In the genomic region with DNA sequence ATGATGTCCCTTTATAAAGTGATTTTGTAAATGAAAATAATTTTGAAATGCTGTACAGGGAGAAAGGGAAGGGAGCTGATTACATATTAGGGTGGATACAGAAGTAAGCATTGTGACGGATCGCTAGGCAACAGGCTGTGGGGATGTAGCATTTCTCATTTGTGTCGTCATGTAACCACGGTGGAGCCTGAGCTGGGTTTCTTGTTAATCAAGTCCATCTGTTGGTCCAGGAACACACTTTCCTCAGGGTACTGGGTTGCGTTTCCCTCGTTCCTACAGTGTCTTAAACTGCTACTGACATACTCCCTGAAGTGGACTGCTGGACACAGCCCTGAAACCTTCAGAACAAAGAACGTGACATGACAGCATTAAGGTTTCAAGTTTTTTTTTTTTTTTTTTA, we compare ENCODE assay signal across 11 mouse cellular contexts. TPM values are rescaled to one million over a fixed set of nuclear protein-coding genes. Genes with fewer than 3 reads are reported as not detected.
DNase-seq lines count a peak whose midpoint lies in the region; ATAC-seq lines count a peak whose summit lies in the region.
"Had no signal": no experiment of that assay in that cellular context is flagged by ENCODE, and none has a peak within 500 bp of the region (broad histone marks: within the 10 kb centered on the region; RNA-seq: fewer than 3 reads in every experiment).

No protein-coding gene starts in this region.

- no peak for ATAC-seq in midbrain, embryonic 11.5 days (ENCODE audit: low FRiP score)
- no peak for ATAC-seq in midbrain, embryonic 16.5 days
- ATAC-seq in activated CD4-positive, CD25-positive, alpha-beta regulatory T cell, adult 4 months = no peak

- no peak overlapping the region for H3K9ac ChIP-seq in midbrain, embryonic 11.5 days (ENCODE audit: low read length)
- H3K9ac ChIP-seq in midbrain, embryonic 16.5 days (ENCODE audit: low read depth, low read length) = no peak overlapping the region

- WGBS in midbrain, embryonic 11.5 days = 44% methylated on average over 7 of the region's 7 CpGs
- 39% methylated on average over 7 of the region's 7 CpGs for WGBS in midbrain, embryonic 16.5 days
- WGBS in limb, embryonic 10.5 days = 27% methylated on average over 7 of the region's 7 CpGs

- peak; percentile 86 for DNase-seq in midbrain, embryonic 11.5 days (ENCODE audit: low spot score, missing footprints)
- peak; percentile 35 for DNase-seq in embryo, embryonic 9.5 days (ENCODE audit: extremely low spot score)
- peak; percentile 66 for DNase-seq in limb, embryonic 10.5 days (ENCODE audit: low spot score)
- no peak for DNase-seq in gastrocnemius, adult 18-20 months (ENCODE audit: low spot score)
- DNase-seq in lung, adult 18-20 months = no peak
- DNase-seq: adrenal gland, adult 8-10 months; cerebellum, postnatal 14 days; kidney, adult 2 months; lung, adult 2 months had no signal

- peaks cover 4% of the 10 kb centered on the region; the same call in 1 of the 2 replicates for H3K36me3 ChIP-seq in midbrain, embryonic 11.5 days (ENCODE audit: control insufficient read depth, insufficient read depth, low read length)
- H3K36me3 ChIP-seq in midbrain, embryonic 16.5 days (ENCODE audit: control insufficient read depth, insufficient read depth, low read length) = peaks cover 8% of the 10 kb centered on the region; the same call in 1 of the 2 replicates
- H3K36me3 ChIP-seq in limb, embryonic 10.5 days = peaks cover 47% of the 10 kb centered on the region

- no peak overlapping the region for H3K4me3 ChIP-seq in midbrain, embryonic 11.5 days (ENCODE audit: low read depth, low read length)
- H3K4me3 ChIP-seq in midbrain, embryonic 16.5 days (ENCODE audit: low read depth, low read length) = no peak overlapping the region
- no peak overlapping the region for H3K4me3 ChIP-seq in limb, embryonic 10.5 days

- H3K4me2 ChIP-seq in midbrain, embryonic 11.5 days = no peak overlapping the region
- no peak overlapping the region for H3K4me2 ChIP-seq in midbrain, embryonic 16.5 days (ENCODE audit: low read length)

- H3K4me1 ChIP-seq in midbrain, embryonic 11.5 days (ENCODE audit: control insufficient read depth, insufficient read depth, low read length) = peaks cover 19% of the 10 kb centered on the region
- peaks cover 5% of the 10 kb centered on the region for H3K4me1 ChIP-seq in midbrain, embryonic 16.5 days (ENCODE audit: control insufficient read depth, insufficient read depth, low read length)
- H3K4me1 ChIP-seq in limb, embryonic 10.5 days = peaks cover 21% of the 10 kb centered on the region

- H3K27ac ChIP-seq in midbrain, embryonic 11.5 days (ENCODE audit: low read depth, low read length) = no peak overlapping the region
- H3K27ac ChIP-seq in midbrain, embryonic 16.5 days (ENCODE audit: low read length) = no peak overlapping the region
- H3K27ac ChIP-seq in limb, embryonic 10.5 days = no peak overlapping the region

- no peaks in the 10 kb centered on the region for H3K9me3 ChIP-seq in midbrain, embryonic 11.5 days (ENCODE audit: control insufficient read depth, low read length)
- H3K9me3 ChIP-seq in midbrain, embryonic 16.5 days (replicated peaks; ENCODE audit: control insufficient read depth, low read length, poor library complexity, severe bottlenecking) = no peaks in the 10 kb centered on the region
- H3K9me3 ChIP-seq in limb, embryonic 10.5 days (replicated peaks) = no peaks in the 10 kb centered on the region

- no peaks in the 10 kb centered on the region for H3K27me3 ChIP-seq in midbrain, embryonic 11.5 days (ENCODE audit: control insufficient read depth, insufficient read depth, low read length)
- no peaks in the 10 kb centered on the region for H3K27me3 ChIP-seq in midbrain, embryonic 16.5 days (ENCODE audit: control insufficient read depth, insufficient read depth, low read depth, low read length)
- no peaks in the 10 kb centered on the region for H3K27me3 ChIP-seq in limb, embryonic 10.5 days (ENCODE audit: low read depth, poor library complexity, severe bottlenecking)

RNA-seq across cellular contexts. Expression of a gene that starts 18.6 kb away (rescaled TPM):
- 12.7 and 13.5 TPM in 2 replicates for polyA plus RNA-seq in midbrain, embryonic 11.5 days (2014; fragmentation: Nextera tagmentation; extraction: Ambion mirVana)
- polyA plus RNA-seq in midbrain, embryonic 16.5 days (2015; fragmentation: Nextera tagmentation; extraction: Ambion mirVana) = 16.6 and 17.1 TPM in 2 replicates
- 12.6 and 15.1 TPM in 2 replicates for polyA plus RNA-seq in limb, embryonic 10.5 days (2016; fragmentation: Nextera tagmentation; extraction: Ambion mirVana)
- total RNA-seq in gastrocnemius, adult 18-20 months (2021) = 10 to 100 TPM; 12.3 to 13.2 TPM
- polyA plus RNA-seq in activated CD4-positive, CD25-positive, alpha-beta regulatory T cell, adult 4 months (2017; shearing (Covaris generic)) = 1 to 10 TPM; 1.9 to 2.6 TPM

RNA-seq across cellular contexts. Expression of a gene that starts 58.4 kb away (rescaled TPM):
- polyA plus RNA-seq in midbrain, embryonic 11.5 days (2014; fragmentation: Nextera tagmentation; extraction: Ambion mirVana) = 26.8 and 28.5 TPM in 2 replicates
- polyA plus RNA-seq in midbrain, embryonic 16.5 days (2015; fragmentation: Nextera tagmentation; extraction: Ambion mirVana) = 4.4 and 4.5 TPM in 2 replicates
- 40.8 and 45.1 TPM in 2 replicates for polyA plus RNA-seq in limb, embryonic 10.5 days (2016; fragmentation: Nextera tagmentation; extraction: Ambion mirVana)
- under 1 TPM; 0.76 to 0.80 TPM for total RNA-seq in gastrocnemius, adult 18-20 months (2021)
- 10 to 100 TPM in 1 of 2 experiments, 1 to 10 TPM in 1; 7.4 to 10.6 TPM for polyA plus RNA-seq in activated CD4-positive, CD25-positive, alpha-beta regulatory T cell, adult 4 months (2017; shearing (Covaris generic))

RNA-seq across cellular contexts. Expression of a gene that starts 58.6 kb away (rescaled TPM):
- 21.0 and 25.0 TPM in 2 replicates for polyA plus RNA-seq in midbrain, embryonic 11.5 days (2014; fragmentation: Nextera tagmentation; extraction: Ambion mirVana)
- polyA plus RNA-seq in midbrain, embryonic 16.5 days (2015; fragmentation: Nextera tagmentation; extraction: Ambion mirVana) = 7.7 and 8.7 TPM in 2 replicates
- 27.3 and 33.6 TPM in 2 replicates for polyA plus RNA-seq in limb, embryonic 10.5 days (2016; fragmentation: Nextera tagmentation; extraction: Ambion mirVana)
- 10 to 100 TPM; 11.8 to 15.6 TPM for total RNA-seq in gastrocnemius, adult 18-20 months (2021)
- 10 to 100 TPM; 54.5 to 54.9 TPM for polyA plus RNA-seq in activated CD4-positive, CD25-positive, alpha-beta regulatory T cell, adult 4 months (2017; shearing (Covaris generic))

Comparison
In these comparisons a context has a peak if more than half of its experiments do, and no peak if none do; other contexts are left out.
1. DNase-seq: peak in midbrain, embryonic 11.5 days (single experiment), embryo, embryonic 9.5 days (single experiment) and limb, embryonic 10.5 days (single experiment); none in gastrocnemius, adult 18-20 months (single experiment) and lung, adult 18-20 months (0 of 2).